Mouse (Mus musculus) CD4-positive, CD25-positive, alpha-beta regulatory T cell (primary cell): ENCODE data around the gene Exoc3l4. TPM values are rescaled to one million over a fixed set of nuclear protein-coding genes. Genes with fewer than 3 reads are reported as not detected.

Experiments used
- polyA plus RNA-seq: library from polyadenylated mRNA; unstranded; fragments of 100-300 nt; shearing (Covaris generic); gene quantifications from one replicate; pipeline ENCODE4 v1.2.1, GENCODE M21; 2017

Exoc3l4 gene
- not detected for polyA plus RNA-seq

DNA sequence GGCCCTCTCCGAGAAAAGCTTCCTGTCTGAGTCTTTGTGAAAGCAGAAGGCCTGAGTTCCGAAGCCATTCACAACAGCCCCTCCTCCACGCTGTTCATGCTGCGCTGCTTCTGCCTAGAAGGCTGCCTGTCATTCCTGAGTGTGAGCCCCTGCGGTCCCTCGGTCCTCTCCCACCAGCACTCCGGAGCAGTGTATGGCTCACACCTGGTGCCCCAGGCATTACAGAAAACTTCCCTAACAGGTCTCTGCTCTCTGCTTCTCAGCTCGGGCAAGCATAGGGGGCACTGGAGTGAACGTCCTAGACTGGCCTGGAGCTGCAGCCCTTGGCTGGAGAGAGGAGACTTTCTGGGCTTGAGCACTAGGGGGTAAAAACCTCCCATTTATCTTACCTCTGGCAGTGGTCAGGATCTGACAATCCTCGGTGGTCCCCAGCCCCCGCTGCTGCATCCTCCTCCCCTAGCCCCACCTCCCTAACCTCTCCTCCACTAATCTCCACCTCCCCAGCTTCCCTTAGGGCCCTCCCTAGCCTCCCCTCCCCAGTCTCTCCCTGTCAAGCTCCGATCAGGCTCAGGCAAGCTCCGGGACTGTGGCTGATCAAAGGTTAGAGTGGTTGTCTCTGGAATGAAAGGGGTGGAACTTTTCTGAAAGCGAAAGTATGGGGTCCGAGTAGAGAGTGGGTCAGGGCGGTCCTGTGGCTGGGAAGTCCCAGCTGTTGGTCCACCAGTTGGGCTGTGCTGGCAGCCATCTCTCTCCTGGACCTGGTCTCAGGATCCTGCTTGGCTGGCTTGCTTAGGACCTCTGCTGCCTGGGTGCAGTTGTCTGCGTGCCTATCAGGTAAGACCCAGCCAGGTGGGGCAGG is at the start of gene Exoc3l4:
TSS of gene Exoc3l4 (plus strand) at position 97 of the 859 bp plus-strand sequence.

DNA sequence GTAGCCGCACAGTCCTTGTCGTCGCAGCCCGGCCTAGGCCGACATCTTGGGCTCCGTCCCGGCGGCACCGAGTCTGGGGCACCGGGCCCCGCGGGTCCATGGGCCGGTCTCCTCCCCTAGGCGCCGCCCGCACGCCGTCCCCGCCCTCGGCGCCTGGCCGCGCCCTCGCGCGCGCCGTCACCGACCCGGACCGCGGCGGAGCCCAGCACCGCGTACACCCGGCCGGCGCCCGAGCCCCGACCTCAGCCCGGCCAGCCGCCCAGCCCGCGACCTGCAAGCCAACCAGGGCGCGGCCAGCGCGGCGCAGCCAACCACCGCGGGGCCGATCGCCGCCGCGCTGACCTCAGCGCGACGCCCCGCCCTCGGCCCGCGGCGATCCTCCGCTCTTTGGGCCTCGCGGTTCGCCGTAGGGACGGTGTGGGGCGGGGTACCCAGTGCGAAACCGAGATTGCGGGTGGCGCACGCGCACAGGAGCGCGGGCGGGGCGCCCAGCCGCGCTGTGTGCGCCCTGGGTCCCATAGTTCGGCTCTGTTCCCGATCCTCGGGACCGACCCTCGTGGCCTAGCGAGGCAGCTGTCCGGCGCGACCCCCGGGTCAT is 39.3 kb upstream of the Exoc3l4 start, which contains the start of gene Cdc42bpb:
TSS of gene Cdc42bpb (minus strand) at position 343 of the 598 bp plus-strand sequence.

DNA sequence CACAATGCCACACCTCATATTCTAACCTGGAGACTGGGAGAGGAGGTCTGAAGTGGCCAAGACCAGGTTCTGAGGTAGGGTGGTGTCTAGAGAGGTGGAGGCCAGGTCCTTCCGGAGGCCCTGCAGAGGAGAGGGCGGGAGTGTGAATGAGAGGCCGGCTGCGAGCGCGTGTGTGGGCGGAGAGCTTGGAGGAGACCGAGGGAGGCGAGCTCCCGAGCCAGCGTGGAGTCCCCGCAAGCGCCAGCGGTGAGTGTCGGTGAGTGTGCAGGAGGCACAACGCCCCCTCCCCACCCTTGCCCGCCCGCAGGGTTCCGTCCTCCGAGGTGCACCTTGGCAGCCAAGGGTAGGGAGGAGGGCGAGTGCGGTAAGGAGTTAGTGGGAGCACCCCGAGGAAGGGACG is 10.2 kb upstream of the Exoc3l4 start, which contains the start of gene Lbhd2:
TSS of gene Lbhd2 (plus strand) at position 188 of the 400 bp plus-strand sequence.

DNA sequence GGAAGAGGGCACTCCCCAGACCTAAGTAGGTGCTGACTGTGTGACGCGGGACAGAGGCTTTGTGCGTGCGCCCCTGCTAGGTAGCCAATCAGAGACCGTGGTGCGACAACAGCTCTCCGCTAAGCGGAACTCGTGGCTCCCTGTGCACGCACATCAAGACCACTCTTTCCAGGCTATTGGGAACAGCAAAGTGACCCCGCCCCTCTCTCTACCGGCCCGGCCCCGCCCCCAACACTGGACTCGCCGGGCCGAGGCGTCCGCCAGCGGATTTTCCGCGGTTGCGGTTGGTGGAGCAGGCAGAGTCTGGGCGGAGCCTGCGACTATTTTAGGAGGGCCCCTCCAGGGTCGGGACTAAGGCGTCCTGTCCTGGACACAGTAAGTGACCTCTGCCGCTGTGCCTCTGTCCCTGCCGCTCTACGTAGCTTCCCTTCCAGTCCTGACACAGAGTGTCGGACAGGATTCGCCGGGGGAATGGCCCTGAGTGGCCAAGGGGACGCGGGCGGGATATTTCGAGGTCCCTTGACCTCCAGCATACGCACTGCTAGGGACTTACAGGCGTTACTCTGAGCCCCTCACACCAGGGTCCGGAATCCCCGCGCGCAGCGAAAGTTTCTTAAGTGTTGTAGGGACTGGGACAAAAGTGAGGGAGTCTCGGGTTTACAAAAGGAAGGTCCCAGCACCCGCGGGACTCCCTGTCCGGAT is 25.6 kb downstream of the Exoc3l4 start, which contains the start of gene Tnfaip2:
TSS of gene Tnfaip2 (plus strand) at position 161 of the 702 bp plus-strand sequence.

Other genes with a start within 250 kb of the Exoc3l4 start
- gene 4930595D18Rik, start 232.5 kb upstream of the Exoc3l4 start, polyA plus RNA-seq: 0.66 TPM
- 0.35 TPM for gene Amn, start 145.9 kb upstream of the Exoc3l4 start, polyA plus RNA-seq
- gene Cdc42bpb, start 39.3 kb upstream of the Exoc3l4 start, polyA plus RNA-seq: 0.24 TPM
- gene Lbhd2, start 10.2 kb upstream of the Exoc3l4 start, polyA plus RNA-seq: 0.28 TPM
- gene Tnfaip2, start 25.5 kb downstream of the Exoc3l4 start, polyA plus RNA-seq: 0.32 TPM
- not detected for gene Gm266, start 68.8 kb downstream of the Exoc3l4 start, polyA plus RNA-seq
- gene Eif5, start 121.0 kb downstream of the Exoc3l4 start, polyA plus RNA-seq: 596 TPM
- gene Mark3, start 157.5 kb downstream of the Exoc3l4 start, polyA plus RNA-seq: 129 TPM